Mouse (Mus musculus) testis, adult 2 months (tissue): ENCODE measurements around the gene Prune2.

Source experiments
- CTCF ChIP-seq: fragments of 200-500 bp; IDR thresholded peaks from 2 replicates; pipeline ENCODE4 v1.5.1; 2012; ENCODE audit warnings: low read depth, mild to moderate bottlenecking, inconsistent platforms, low read length, moderate library complexity; ENCODE audit not compliant: control insufficient read depth, insufficient read depth, insufficient replicate concordance
- POLR2A ChIP-seq: fragments of 200-500 bp; IDR thresholded peaks from 2 replicates; pipeline ENCODE4 v1.6.1; 2012; ENCODE audit warnings: low read depth, mild to moderate bottlenecking, inconsistent platforms, low read length, moderate library complexity; ENCODE audit not compliant: control insufficient read depth

- TF ChIP-seq POLR2A (no peak), CTCF (no peak)
Measured at GRCm38 (mm10) chr19:17078643-17079316, 122.9 kb downstream of the Prune2 start.
